Mouse (Mus musculus): ENCODE measurements around the gene Selenoh. TPM values are rescaled to one million over a fixed set of nuclear protein-coding genes. Genes with fewer than 3 reads are reported as not detected.
A peak's percentile ranks its signal among the peaks of the same experiment; 100 is the strongest.

The Selenoh gene
- polyA plus RNA-seq, 1 experiment, result 13.5 TPM

GRCm38 (mm10) chr2:84637452-84638165 lies 33.0 kb downstream of the Selenoh start:
- no peak overlapping the region for H3K4me3 ChIP-seq (ENCODE audit: control insufficient read depth, low read depth, low read length)
- TF ChIP-seq CTCF (IDR thresholded peaks at IDR 0.05; ENCODE audit: control insufficient read depth, insufficient read depth, insufficient replicate concordance, low read depth, low read length) (no peak), POLR2A (IDR thresholded peaks at IDR 0.05; ENCODE audit: control insufficient read depth, low read depth, low read length) (no peak)
- H3K4me1 ChIP-seq (ENCODE audit: control insufficient read depth, insufficient read depth, low read length), result peaks cover 2% of the 10 kb centered on the region; the same call in 1 of the 2 replicates
- H3K36me3 ChIP-seq (ENCODE audit: control insufficient read depth, insufficient read depth, low read length), result no peaks in the 10 kb centered on the region; the same call in 1 of the 2 replicates
- peak overlapping the region; percentile 44; the same call in 1 of the 2 replicates for H3K27ac ChIP-seq (ENCODE audit: control insufficient read depth, insufficient read depth, low read depth, low read length)
- no peaks in the 10 kb centered on the region for H3K27me3 ChIP-seq (ENCODE audit: control insufficient read depth, insufficient read depth, low read length)

- Histone ChIP-seq H3K4me3 (ENCODE audit: control insufficient read depth, low read depth, low read length) (no peak overlapping the region), H3K36me3 (ENCODE audit: control insufficient read depth, insufficient read depth, low read length) (no peaks in the 10 kb centered on the region), H3K4me1 (ENCODE audit: control insufficient read depth, insufficient read depth, low read length) (peaks cover 2% of the 10 kb centered on the region; the same call in 1 of the 2 replicates), H3K27ac (ENCODE audit: control insufficient read depth, insufficient read depth, low read depth, low read length) (peak overlapping the region; percentile 81), H3K27me3 (ENCODE audit: control insufficient read depth, insufficient read depth, low read length) (no peaks in the 10 kb centered on the region)
- no peak for TF ChIP-seq POLR2A (IDR thresholded peaks at IDR 0.05; ENCODE audit: control insufficient read depth, low read depth, low read length)
- TF ChIP-seq CTCF (IDR thresholded peaks at IDR 0.05; ENCODE audit: control insufficient read depth, insufficient read depth, insufficient replicate concordance, low read depth, low read length), result no peak
Observed at GRCm38 (mm10) chr2:84636231-84636741, 34.3 kb downstream of the Selenoh start.

GRCm38 (mm10) chr2:84635611-84636010 lies 35.0 kb downstream of the Selenoh start:
- TF ChIP-seq POLR2A (IDR thresholded peaks at IDR 0.05; ENCODE audit: control insufficient read depth, low read depth, low read length) (no peak), CTCF (IDR thresholded peaks at IDR 0.05; ENCODE audit: control insufficient read depth, insufficient read depth, insufficient replicate concordance, low read depth, low read length) (no peak)
- Histone ChIP-seq H3K4me3 (ENCODE audit: control insufficient read depth, low read depth, low read length) (no peak overlapping the region), H3K36me3 (ENCODE audit: control insufficient read depth, insufficient read depth, low read length) (no peaks in the 10 kb centered on the region), H3K4me1 (ENCODE audit: control insufficient read depth, insufficient read depth, low read length) (peaks cover 2% of the 10 kb centered on the region; the same call in 1 of the 2 replicates), H3K27ac (ENCODE audit: control insufficient read depth, insufficient read depth, low read depth, low read length) (peak overlapping the region; percentile 57), H3K27me3 (ENCODE audit: control insufficient read depth, insufficient read depth, low read length) (no peaks in the 10 kb centered on the region)

GRCm38 (mm10) chr2:84634934-84635482 lies 35.6 kb downstream of the Selenoh start:
- Histone ChIP-seq H3K27me3 (ENCODE audit: control insufficient read depth, insufficient read depth, low read length) (no peaks in the 10 kb centered on the region), H3K4me1 (ENCODE audit: control insufficient read depth, insufficient read depth, low read length) (peaks cover 2% of the 10 kb centered on the region; the same call in 1 of the 2 replicates), H3K36me3 (ENCODE audit: control insufficient read depth, insufficient read depth, low read length) (no peaks in the 10 kb centered on the region), H3K27ac (ENCODE audit: control insufficient read depth, insufficient read depth, low read depth, low read length) (peak overlapping the region; percentile 80), H3K4me3 (ENCODE audit: control insufficient read depth, low read depth, low read length) (no peak overlapping the region)
- TF ChIP-seq POLR2A (IDR thresholded peaks at IDR 0.05; ENCODE audit: control insufficient read depth, low read depth, low read length) (no peak), CTCF (IDR thresholded peaks at IDR 0.05; ENCODE audit: control insufficient read depth, insufficient read depth, insufficient replicate concordance, low read depth, low read length) (no peak)

- Histone ChIP-seq H3K27ac (ENCODE audit: control insufficient read depth, insufficient read depth, low read depth, low read length) (peak overlapping the region; percentile 78), H3K4me3 (ENCODE audit: control insufficient read depth, low read depth, low read length) (no peak overlapping the region), H3K27me3 (ENCODE audit: control insufficient read depth, insufficient read depth, low read length) (no peaks in the 10 kb centered on the region), H3K36me3 (ENCODE audit: control insufficient read depth, insufficient read depth, low read length) (no peaks in the 10 kb centered on the region; the same call in 1 of the 2 replicates), H3K4me1 (ENCODE audit: control insufficient read depth, insufficient read depth, low read length) (peaks cover 2% of the 10 kb centered on the region; the same call in 1 of the 2 replicates)
- TF ChIP-seq CTCF (IDR thresholded peaks at IDR 0.05; ENCODE audit: control insufficient read depth, insufficient read depth, insufficient replicate concordance, low read depth, low read length), result no peak
Observed at GRCm38 (mm10) chr2:84634006-84634405, 36.6 kb downstream of the Selenoh start.

GRCm38 (mm10) chr2:84632999-84633398 lies 37.6 kb downstream of the Selenoh start:
- Histone ChIP-seq H3K36me3 (ENCODE audit: control insufficient read depth, insufficient read depth, low read length) (no peaks in the 10 kb centered on the region; the same call in 1 of the 2 replicates), H3K4me1 (ENCODE audit: control insufficient read depth, insufficient read depth, low read length) (peaks cover 2% of the 10 kb centered on the region; the same call in 1 of the 2 replicates), H3K4me3 (ENCODE audit: control insufficient read depth, low read depth, low read length) (no peak overlapping the region), H3K27ac (ENCODE audit: control insufficient read depth, insufficient read depth, low read depth, low read length) (peak overlapping the region; percentile 74), H3K27me3 (ENCODE audit: control insufficient read depth, insufficient read depth, low read length) (no peaks in the 10 kb centered on the region)
- no peak for TF ChIP-seq CTCF (IDR thresholded peaks at IDR 0.05; ENCODE audit: control insufficient read depth, insufficient read depth, insufficient replicate concordance, low read depth, low read length)
- no peak for TF ChIP-seq POLR2A (IDR thresholded peaks at IDR 0.05; ENCODE audit: control insufficient read depth, low read depth, low read length)

GRCm38 (mm10) chr2:84632001-84632400 lies 38.6 kb downstream of the Selenoh start:
- Histone ChIP-seq H3K4me3 (ENCODE audit: control insufficient read depth, low read depth, low read length) (no peak overlapping the region), H3K4me1 (ENCODE audit: control insufficient read depth, insufficient read depth, low read length) (no peaks in the 10 kb centered on the region; the same call in 1 of the 2 replicates), H3K36me3 (ENCODE audit: control insufficient read depth, insufficient read depth, low read length) (no peaks in the 10 kb centered on the region; the same call in 1 of the 2 replicates), H3K27ac (ENCODE audit: control insufficient read depth, insufficient read depth, low read depth, low read length) (peak overlapping the region; percentile 21), H3K27me3 (ENCODE audit: control insufficient read depth, insufficient read depth, low read length) (no peaks in the 10 kb centered on the region)
- no peak for TF ChIP-seq CTCF (IDR thresholded peaks at IDR 0.05; ENCODE audit: control insufficient read depth, insufficient read depth, insufficient replicate concordance, low read depth, low read length)
- TF ChIP-seq POLR2A (IDR thresholded peaks at IDR 0.05; ENCODE audit: control insufficient read depth, low read depth, low read length), result no peak
